Mouse (Mus musculus): Measurements from ENCODE around the gene Fhdc1. TPM values are rescaled to one million over a fixed set of nuclear protein-coding genes. Genes with fewer than 3 reads are reported as not detected.

Fhdc1 gene
- total and polyA plus RNA-seq, 2 experiments from 2014 or later, result 0.71 to 1.5 TPM

DNA sequence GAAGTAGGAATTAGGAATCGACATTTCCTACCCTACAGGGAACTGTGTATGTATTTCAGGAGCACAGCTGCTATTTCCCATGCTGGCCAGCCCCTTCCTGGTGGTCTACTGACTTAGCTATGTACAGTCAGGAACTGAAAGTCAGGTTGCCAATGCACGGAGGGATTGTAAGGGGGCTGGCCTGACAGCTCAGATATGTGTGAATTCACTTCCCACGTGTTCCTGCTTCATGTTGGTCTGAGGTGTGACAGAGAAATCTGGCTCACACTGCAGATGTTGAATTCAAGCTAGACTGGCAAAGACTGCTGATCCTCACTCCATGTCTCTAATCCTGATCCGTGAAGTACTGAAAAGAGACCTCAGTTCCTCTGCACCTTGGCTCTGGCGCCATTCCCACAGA is 57.9 kb downstream of the Fhdc1 start:
- 56% methylated on average over 5 of the region's 5 CpGs for WGBS
- no peak overlapping the region for H3K4me2 ChIP-seq (ENCODE audit: low read depth, low read length)
- H3K4me1 ChIP-seq (ENCODE audit: control insufficient read depth, insufficient read depth), result no peaks in the 10 kb centered on the region
- H3K27me3 ChIP-seq (ENCODE audit: control insufficient read depth, insufficient read depth, low read length), result no peaks in the 10 kb centered on the region
- no peaks in the 10 kb centered on the region for H3K36me3 ChIP-seq (replicated peaks; ENCODE audit: control insufficient read depth, insufficient read depth, low read length)
- no peak overlapping the region for H3K4me3 ChIP-seq (ENCODE audit: low read depth, low read length)
- DNase-seq (ENCODE audit: low spot score) (no peak), ATAC-seq (ENCODE audit: insufficient read depth, low read depth) (no peak)
- TF ChIP-seq EP300 (IDR thresholded peaks at IDR 0.05; ENCODE audit: low read depth) (no peak), CTCF (IDR thresholded peaks at IDR 0.05; ENCODE audit: low read depth) (no peak)
- no peaks in the 10 kb centered on the region for H3K9me3 ChIP-seq (replicated peaks; ENCODE audit: control insufficient read depth, low read length)
- H3K9ac ChIP-seq (replicated peaks; ENCODE audit: low read depth, low read length), result no peak overlapping the region
- no peak overlapping the region for H3K27ac ChIP-seq (ENCODE audit: low read depth)

DNA sequence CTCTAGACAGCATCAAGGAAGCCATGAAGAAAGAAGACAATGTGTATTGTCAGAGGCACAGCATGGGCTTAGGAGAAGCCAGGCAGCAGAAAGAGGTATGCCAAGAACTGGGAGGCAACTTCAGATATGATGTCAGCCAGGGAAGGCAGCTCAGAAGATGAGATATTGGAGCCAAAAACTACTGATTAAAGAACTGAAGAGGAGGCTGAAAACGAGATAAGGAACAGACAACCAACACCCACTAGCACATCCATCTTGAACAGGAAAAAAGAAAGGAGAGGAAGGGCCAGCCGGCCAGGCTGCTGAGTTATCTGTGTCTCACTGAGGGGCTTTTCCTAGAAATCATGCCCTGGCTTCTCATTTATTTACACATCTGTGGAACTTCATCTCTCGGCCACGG is 66.4 kb downstream of the Fhdc1 start:
- Histone ChIP-seq H3K27me3 (ENCODE audit: control insufficient read depth, insufficient read depth, low read length) (no peaks in the 10 kb centered on the region), H3K9ac (replicated peaks; ENCODE audit: low read depth, low read length) (no peak overlapping the region), H3K9me3 (replicated peaks; ENCODE audit: control insufficient read depth, low read length) (no peaks in the 10 kb centered on the region), H3K27ac (ENCODE audit: low read depth) (no peak overlapping the region), H3K36me3 (replicated peaks; ENCODE audit: control insufficient read depth, insufficient read depth, low read length) (no peaks in the 10 kb centered on the region), H3K4me1 (ENCODE audit: control insufficient read depth, insufficient read depth) (no peaks in the 10 kb centered on the region), H3K4me2 (ENCODE audit: low read depth, low read length) (no peak overlapping the region), H3K4me3 (ENCODE audit: low read depth, low read length) (no peak overlapping the region)
- ATAC-seq (ENCODE audit: insufficient read depth, low read depth), result no peak
- no peak for DNase-seq (ENCODE audit: low spot score)
- 42% methylated on average over 4 of the region's 4 CpGs for WGBS
- TF ChIP-seq EP300 (IDR thresholded peaks at IDR 0.05; ENCODE audit: low read depth) (no peak), CTCF (IDR thresholded peaks at IDR 0.05; ENCODE audit: low read depth) (no peak)

DNA sequence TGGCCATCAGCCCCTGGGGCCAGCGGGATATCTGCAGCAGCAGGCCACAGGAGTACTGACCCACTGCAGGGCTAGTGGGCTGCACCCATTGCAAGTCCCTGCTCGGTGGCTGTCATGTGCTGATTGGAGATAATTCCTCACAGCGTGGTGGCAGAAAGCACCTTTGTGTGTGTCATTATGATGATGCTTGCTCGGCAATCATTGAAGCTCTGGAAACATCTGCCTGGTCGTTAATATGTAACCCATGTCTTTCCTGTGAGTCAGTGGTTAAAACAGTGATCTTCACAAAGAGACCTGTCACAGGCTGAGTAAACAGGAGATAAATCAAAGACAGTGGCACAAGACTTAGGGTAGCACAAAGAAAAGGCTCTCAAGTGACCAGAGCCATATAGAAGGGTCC is 67.3 kb downstream of the Fhdc1 start:
- no peaks in the 10 kb centered on the region for H3K27me3 ChIP-seq (ENCODE audit: control insufficient read depth, insufficient read depth, low read length)
- no peak overlapping the region for H3K9ac ChIP-seq (replicated peaks; ENCODE audit: low read depth, low read length)
- DNase-seq (ENCODE audit: low spot score) (no peak), ATAC-seq (ENCODE audit: insufficient read depth, low read depth) (no peak)
- 61% methylated on average over 5 of the region's 5 CpGs for whole genome bisulfite sequencing
- H3K4me2 ChIP-seq (ENCODE audit: low read depth, low read length), result no peak overlapping the region
- H3K9me3 ChIP-seq (replicated peaks; ENCODE audit: control insufficient read depth, low read length), result no peaks in the 10 kb centered on the region
- H3K36me3 ChIP-seq (replicated peaks; ENCODE audit: control insufficient read depth, insufficient read depth, low read length), result no peaks in the 10 kb centered on the region
- H3K4me3 ChIP-seq (ENCODE audit: low read depth, low read length), result no peak overlapping the region
- H3K4me1 ChIP-seq (ENCODE audit: control insufficient read depth, insufficient read depth), result no peaks in the 10 kb centered on the region
- H3K27ac ChIP-seq (ENCODE audit: low read depth), result no peak overlapping the region
- TF ChIP-seq EP300 (IDR thresholded peaks at IDR 0.05; ENCODE audit: low read depth) (no peak), CTCF (IDR thresholded peaks at IDR 0.05; ENCODE audit: low read depth) (no peak)

- no peak overlapping the region for H3K4me3 ChIP-seq (ENCODE audit: low read depth, low read length)
- ATAC-seq (ENCODE audit: insufficient read depth, low read depth) (no peak), DNase-seq (ENCODE audit: low spot score) (no peak)
- H3K27ac ChIP-seq (ENCODE audit: low read depth), result no peak overlapping the region
- H3K36me3 ChIP-seq (replicated peaks; ENCODE audit: control insufficient read depth, insufficient read depth, low read length), result no peaks in the 10 kb centered on the region
- H3K9ac ChIP-seq (replicated peaks; ENCODE audit: low read depth, low read length), result no peak overlapping the region
- H3K27me3 ChIP-seq (ENCODE audit: control insufficient read depth, insufficient read depth, low read length), result no peaks in the 10 kb centered on the region
- TF ChIP-seq CTCF (IDR thresholded peaks at IDR 0.05; ENCODE audit: low read depth) (no peak), EP300 (IDR thresholded peaks at IDR 0.05; ENCODE audit: low read depth) (no peak)
- WGBS, result 92% methylated on average over 3 of the region's 3 CpGs
- no peaks in the 10 kb centered on the region for H3K9me3 ChIP-seq (replicated peaks; ENCODE audit: control insufficient read depth, low read length)
- no peaks in the 10 kb centered on the region for H3K4me1 ChIP-seq (ENCODE audit: control insufficient read depth, insufficient read depth)
- H3K4me2 ChIP-seq (ENCODE audit: low read depth, low read length), result no peak overlapping the region
These were observed 70.8 kb downstream of the Fhdc1 start for GRCm38 (mm10) chr3:84409474-84409862.

- 61% methylated on average over 13 of the region's 13 CpGs for WGBS
- no peak overlapping the region for H3K9ac ChIP-seq (replicated peaks; ENCODE audit: low read depth, low read length)
These were observed 71.3 kb downstream of the Fhdc1 start for GRCm38 (mm10) chr3:84408756-84409473.

DNA sequence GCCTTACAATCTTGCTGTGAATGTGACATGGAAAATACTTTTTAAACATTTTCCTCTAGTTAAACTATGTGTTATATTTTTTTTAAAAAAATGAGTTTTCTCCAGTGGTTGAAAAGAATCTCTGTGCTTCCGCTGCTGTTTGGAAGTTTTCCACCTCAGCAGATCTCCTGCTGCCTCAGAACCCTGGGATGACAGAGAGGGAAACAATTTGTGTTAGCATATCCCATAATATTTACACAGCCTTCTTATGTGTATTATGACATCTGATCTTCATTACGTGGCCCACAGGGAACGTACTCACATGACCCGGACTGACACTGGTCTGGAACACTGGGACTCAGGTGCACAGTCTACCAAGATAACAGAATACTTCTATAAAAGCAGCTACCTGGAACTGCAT is 74.7 kb downstream of the Fhdc1 start:
- ATAC-seq (ENCODE audit: insufficient read depth, low read depth), result no peak
- no peak overlapping the region for H3K27ac ChIP-seq (ENCODE audit: low read depth)
- 85% methylated on average over 4 of the region's 4 CpGs for WGBS
- H3K4me3 ChIP-seq (ENCODE audit: low read depth, low read length), result no peak overlapping the region
- no peaks in the 10 kb centered on the region for H3K9me3 ChIP-seq (replicated peaks; ENCODE audit: control insufficient read depth, low read length)
- H3K9ac ChIP-seq (replicated peaks; ENCODE audit: low read depth, low read length), result no peak overlapping the region
- H3K4me2 ChIP-seq (ENCODE audit: low read depth, low read length), result no peak overlapping the region
- H3K4me1 ChIP-seq (ENCODE audit: control insufficient read depth, insufficient read depth), result no peaks in the 10 kb centered on the region
- DNase-seq (ENCODE audit: low spot score), result no peak
- TF ChIP-seq CTCF (IDR thresholded peaks at IDR 0.05; ENCODE audit: low read depth) (no peak), EP300 (IDR thresholded peaks at IDR 0.05; ENCODE audit: low read depth) (no peak)
- H3K27me3 ChIP-seq (ENCODE audit: control insufficient read depth, insufficient read depth, low read length), result no peaks in the 10 kb centered on the region
- H3K36me3 ChIP-seq (replicated peaks; ENCODE audit: control insufficient read depth, insufficient read depth, low read length), result no peaks in the 10 kb centered on the region

More at GRCm38 (mm10) chr3:84408756-84409473, 71.3 kb downstream of the Fhdc1 start:
- H3K4me1 ChIP-seq (ENCODE audit: control insufficient read depth, insufficient read depth), result no peaks in the 10 kb centered on the region
- H3K9me3 ChIP-seq (replicated peaks; ENCODE audit: control insufficient read depth, low read length), result no peaks in the 10 kb centered on the region
- ATAC-seq (ENCODE audit: insufficient read depth, low read depth) (no peak), DNase-seq (ENCODE audit: low spot score) (no peak)
- no peak overlapping the region for H3K4me3 ChIP-seq (ENCODE audit: low read depth, low read length)
- no peak overlapping the region for H3K4me2 ChIP-seq (ENCODE audit: low read depth, low read length)
- H3K36me3 ChIP-seq (replicated peaks; ENCODE audit: control insufficient read depth, insufficient read depth, low read length), result no peaks in the 10 kb centered on the region
- H3K27me3 ChIP-seq (ENCODE audit: control insufficient read depth, insufficient read depth, low read length), result no peaks in the 10 kb centered on the region
- H3K27ac ChIP-seq (ENCODE audit: low read depth), result no peak overlapping the region
- TF ChIP-seq CTCF (IDR thresholded peaks at IDR 0.05; ENCODE audit: low read depth) (no peak), EP300 (IDR thresholded peaks at IDR 0.05; ENCODE audit: low read depth) (no peak)

Measured in heart, postnatal 0 days (tissue).